Mouse (Mus musculus) hindbrain, embryonic 12.5 days (tissue): ENCODE results near the gene Fam166a. TPM values are rescaled to one million over a fixed set of nuclear protein-coding genes. Genes with fewer than 3 reads are reported as not detected.

ENCODE experiments used
- ATAC-seq: fragments of 200-750 bp; cut with Nextera tagmentation; 2 replicates; pipeline ENCODE4 v1.8.0; 2017; ENCODE audit warnings: moderate TSS enrichment; ENCODE audit not compliant: low FRiP score
- H3K27ac ChIP-seq: fragments of 300-500 bp; sonication (generic); 2 replicates; pipeline ENCODE4 v1.5.1; 2016; ENCODE audit warnings: mild to moderate bottlenecking
- H3K27me3 ChIP-seq: fragments of 300-500 bp; sonication (generic); 2 replicates; pipeline ENCODE4 v1.6.1; 2016; ENCODE audit warnings: mild to moderate bottlenecking
- H3K36me3 ChIP-seq: fragments of 300-500 bp; sonication (generic); 2 replicates; pipeline ENCODE4 v1.6.1; 2016; ENCODE audit warnings: mild to moderate bottlenecking
- H3K4me1 ChIP-seq: fragments of 300-500 bp; sonication (generic); 2 replicates; pipeline ENCODE4 v1.6.1; 2016
- H3K4me2 ChIP-seq: fragments of 300-500 bp; sonication (generic); replicated peaks from 2 replicates; pipeline ENCODE4 v1.6.1; 2016; ENCODE audit warnings: mild to moderate bottlenecking
- H3K4me3 ChIP-seq: fragments of 300-500 bp; sonication (generic); 2 replicates; pipeline ENCODE4 v1.5.1; 2016; ENCODE audit warnings: mild to moderate bottlenecking
- H3K9ac ChIP-seq: fragments of 300-500 bp; sonication (generic); 2 replicates; pipeline ENCODE4 v1.6.1; 2016; ENCODE audit warnings: mild to moderate bottlenecking, moderate library complexity
- H3K9me3 ChIP-seq: fragments of 300-500 bp; sonication (generic); replicated peaks from 2 replicates; pipeline ENCODE4 v1.6.1; 2016; ENCODE audit warnings: mild to moderate bottlenecking
- WGBS: fragments of 180-500 bp; shearing (Covaris S2); methylation state at CpG from one replicate; pipeline ENCODE4 v1.1.7; 2016; 5-methylcytosine and 5-hydroxymethylcytosine counted together
- polyA plus RNA-seq: library from polyadenylated mRNA; unstranded; fragments of >200 nt; fragmentation: Nextera tagmentation; extraction: Ambion mirVana; gene quantifications from 2 replicates; pipeline ENCODE4 v1.2.1, GENCODE M21; 2016

Gene Fam166a
- polyA plus RNA-seq, 1 experiment from 2014 or later, result 0.19 TPM

DNA sequence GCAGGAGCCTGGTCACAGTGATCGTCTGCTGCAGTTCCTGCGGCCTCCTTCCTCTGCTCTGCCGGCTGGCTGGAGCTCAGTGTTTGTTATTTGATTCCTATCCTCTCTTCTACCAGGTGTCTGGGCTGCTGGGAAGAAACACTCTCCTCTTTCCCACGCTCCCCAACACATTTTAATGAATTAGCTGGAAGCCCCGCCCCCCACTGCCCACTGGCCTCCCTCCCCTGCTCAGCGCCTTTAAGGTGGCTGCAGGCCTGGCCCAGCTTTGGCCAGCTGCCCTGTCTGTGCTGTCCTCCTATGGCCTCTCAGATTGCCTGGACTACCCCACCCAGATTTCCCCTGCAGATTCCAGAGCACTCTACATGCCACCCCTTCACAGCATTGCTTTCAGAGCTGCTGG lies 40.9 kb upstream of the Fam166a start:
- H3K36me3 ChIP-seq, result no peaks in the 10 kb centered on the region
- no peaks in the 10 kb centered on the region for H3K9me3 ChIP-seq
- under 1% methylated on average over 6 of the region's 6 CpGs for WGBS
- peaks cover 7% of the 10 kb centered on the region; the same call in 1 of the 2 replicates for H3K27me3 ChIP-seq
- peaks cover 60% of the 10 kb centered on the region for H3K4me1 ChIP-seq
- peak overlapping the region; percentile 85 for H3K27ac ChIP-seq
- H3K9ac ChIP-seq, result peak overlapping the region; percentile 49; the same call in 1 of the 2 replicates
- H3K4me2 ChIP-seq, result peak overlapping the region; percentile 43
- H3K4me3 ChIP-seq, result peak overlapping the region; percentile 2
- ATAC-seq, result peak; percentile 26

GRCm38 (mm10) chr2:25178285-25178972 lies 40.1 kb upstream of the Fam166a start:
- Histone ChIP-seq H3K9me3 (no peaks in the 10 kb centered on the region), H3K4me3 (no peak overlapping the region), H3K4me2 (peak overlapping the region; percentile 43), H3K27ac (peak overlapping the region; percentile 85), H3K36me3 (no peaks in the 10 kb centered on the region), H3K9ac (peak overlapping the region; percentile 49), H3K4me1 (peaks cover 64% of the 10 kb centered on the region), H3K27me3 (peaks cover 7% of the 10 kb centered on the region; the same call in 1 of the 2 replicates)
- 24% methylated on average over 10 of the region's 10 CpGs for WGBS
- ATAC-seq, result no peak

DNA sequence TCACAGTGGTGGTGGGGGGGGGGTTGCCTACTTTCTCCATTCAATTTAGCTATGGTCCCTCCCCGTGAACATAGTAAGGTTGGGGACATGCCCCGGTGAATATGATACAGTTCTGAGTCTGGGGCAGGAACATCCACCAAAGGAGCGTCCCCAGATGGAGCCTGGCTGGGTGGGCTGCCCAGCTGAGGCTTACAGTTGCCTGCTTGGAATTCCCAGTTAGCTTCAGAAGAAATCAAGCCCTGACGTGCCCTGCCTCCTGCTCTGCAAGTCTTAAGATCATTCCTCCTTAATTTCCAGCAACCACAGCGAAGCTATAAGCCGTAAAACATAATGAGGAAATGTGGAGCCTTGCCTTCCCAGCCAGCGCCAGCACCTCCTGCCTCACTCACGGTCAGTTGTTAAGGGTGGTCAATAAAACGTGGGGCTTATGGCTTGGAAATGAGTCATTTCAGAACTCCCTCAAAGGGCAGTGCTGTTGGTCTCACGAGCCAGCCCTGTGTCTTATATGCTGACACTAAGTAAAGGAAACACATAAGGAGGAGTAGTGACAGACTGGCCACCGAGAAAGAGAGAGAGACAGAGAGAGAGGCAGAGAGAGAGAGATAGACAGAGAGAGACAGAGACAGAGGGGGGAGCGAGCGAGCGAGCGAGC lies 38.9 kb upstream of the Fam166a start:
- no peak for ATAC-seq
- WGBS, result 32% methylated on average over 15 of the region's 15 CpGs
- Histone ChIP-seq H3K9me3 (no peaks in the 10 kb centered on the region), H3K4me2 (peak overlapping the region; percentile 73), H3K9ac (peak overlapping the region; percentile 79), H3K27me3 (peaks cover 7% of the 10 kb centered on the region; the same call in 1 of the 2 replicates), H3K27ac (peak overlapping the region; percentile 91), H3K4me1 (peaks cover 75% of the 10 kb centered on the region), H3K4me3 (peak overlapping the region; percentile 74), H3K36me3 (no peaks in the 10 kb centered on the region)

DNA sequence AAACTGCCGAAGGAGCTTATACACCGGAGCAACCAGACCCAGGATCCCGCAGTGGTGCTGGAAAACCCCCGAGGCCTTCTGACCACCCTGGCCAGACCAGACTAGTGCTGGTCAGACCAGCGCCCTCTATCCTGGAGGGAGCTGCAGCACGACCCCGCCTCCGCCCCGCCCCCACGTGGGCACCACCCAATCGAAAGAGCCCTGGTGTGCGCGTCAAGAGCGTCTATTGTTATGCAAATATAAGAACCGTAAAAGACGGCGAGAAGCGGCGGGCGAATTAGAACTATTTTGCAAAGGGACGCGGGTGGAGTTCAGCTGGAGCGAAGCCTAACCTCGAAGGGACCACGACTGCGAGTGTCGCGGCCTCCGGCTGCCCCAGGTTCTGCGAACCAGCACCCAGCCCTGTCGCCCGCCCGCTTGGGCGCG lies 38.1 kb upstream of the Fam166a start, which contains the start of gene Nrarp:
Gene Nrarp (plus strand): TSS at position 281 of the 426 bp plus-strand sequence.
- Histone ChIP-seq H3K27me3 (peaks cover 4% of the 10 kb centered on the region; the same call in 1 of the 2 replicates), H3K9me3 (no peaks in the 10 kb centered on the region), H3K36me3 (no peaks in the 10 kb centered on the region), H3K4me1 (peaks cover 77% of the 10 kb centered on the region), H3K4me2 (peak within 1 kb of the TSS; percentile 73), H3K4me3 (peak within 1 kb of the TSS; percentile 74), H3K27ac (peak within 1 kb of the TSS; percentile 91), H3K9ac (peak within 1 kb of the TSS; percentile 79)
- ATAC-seq, result peak; percentile 87
- under 1% methylated on average over 35 of the region's 35 CpGs for WGBS

GRCm38 (mm10) chr2:25180973-25181890 lies 37.3 kb upstream of the Fam166a start:
- peaks cover 4% of the 10 kb centered on the region; the same call in 1 of the 2 replicates for H3K27me3 ChIP-seq
- H3K4me3 ChIP-seq, result peak overlapping the region; percentile 74
- H3K4me2 ChIP-seq, result peak overlapping the region; percentile 73
- H3K36me3 ChIP-seq, result no peaks in the 10 kb centered on the region
- WGBS, result 1% methylated on average over 100 of the region's 100 CpGs
- peak; percentile 21 for ATAC-seq
- peak overlapping the region; percentile 79 for H3K9ac ChIP-seq
- no peaks in the 10 kb centered on the region for H3K9me3 ChIP-seq
- H3K4me1 ChIP-seq, result peaks cover 72% of the 10 kb centered on the region
- H3K27ac ChIP-seq, result peak overlapping the region; percentile 91

DNA sequence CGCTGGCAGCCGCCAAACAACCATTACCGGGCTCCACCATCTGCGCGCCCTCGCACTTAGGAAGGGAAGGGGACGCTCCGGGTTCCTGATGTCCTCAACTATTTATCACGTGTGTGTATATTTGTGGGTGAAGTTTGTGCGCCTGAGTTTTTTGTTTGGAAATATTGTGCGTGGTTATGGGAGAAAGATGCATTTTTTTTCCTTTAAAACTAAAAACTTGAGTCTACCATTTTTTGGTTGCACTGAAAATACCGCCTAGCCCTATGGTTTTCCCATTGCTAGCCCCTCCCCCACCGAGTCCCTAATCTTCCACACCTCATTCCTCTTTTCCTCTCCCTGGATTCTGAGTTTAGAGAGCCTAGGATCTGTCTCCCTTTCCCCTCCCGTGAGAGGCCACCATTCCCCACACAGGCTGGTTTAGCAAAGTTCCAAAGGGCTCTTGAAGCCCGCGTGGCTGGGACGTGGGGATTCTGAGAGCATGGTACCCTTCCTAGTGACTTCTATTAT lies 36.6 kb upstream of the Fam166a start:
- Histone ChIP-seq H3K36me3 (no peaks in the 10 kb centered on the region), H3K4me1 (peaks cover 70% of the 10 kb centered on the region), H3K9me3 (no peaks in the 10 kb centered on the region), H3K9ac (peak overlapping the region; percentile 79), H3K4me3 (peak overlapping the region; percentile 74), H3K27me3 (peaks cover 4% of the 10 kb centered on the region; the same call in 1 of the 2 replicates), H3K4me2 (peak overlapping the region; percentile 73), H3K27ac (peak overlapping the region; percentile 91)
- under 1% methylated on average over 17 of the region's 17 CpGs for WGBS
- ATAC-seq, result no peak

- Histone ChIP-seq H3K27ac (peak overlapping the region; percentile 96), H3K4me3 (peak overlapping the region; percentile 74), H3K9ac (peak overlapping the region; percentile 79), H3K36me3 (no peaks in the 10 kb centered on the region), H3K9me3 (no peaks in the 10 kb centered on the region), H3K27me3 (peaks cover 4% of the 10 kb centered on the region; the same call in 1 of the 2 replicates), H3K4me2 (peak overlapping the region; percentile 73), H3K4me1 (peaks cover 62% of the 10 kb centered on the region)
- no peak for ATAC-seq
- WGBS, result 7% methylated on average over 6 of the region's 6 CpGs
Measured at GRCm38 (mm10) chr2:25182664-25183063, 35.9 kb upstream of the Fam166a start.

DNA sequence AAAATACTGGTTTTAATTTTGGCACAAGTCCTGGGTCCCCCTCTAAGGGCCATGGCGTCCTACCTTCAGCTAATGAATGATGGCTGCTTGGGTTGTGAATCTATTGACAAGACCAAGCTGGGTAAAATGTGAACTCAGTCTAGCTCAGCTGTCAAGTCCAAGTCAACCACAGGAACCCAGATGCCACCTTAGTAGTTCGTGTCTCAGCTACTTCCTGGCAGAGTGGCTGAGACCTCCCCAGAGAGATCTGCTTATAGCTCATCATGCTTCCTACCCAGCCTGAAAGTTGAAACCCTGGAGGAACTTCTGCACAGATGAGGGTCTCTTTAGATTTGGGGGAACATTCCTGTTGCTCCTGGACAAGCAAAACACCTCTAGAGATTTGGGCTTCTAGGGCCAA lies 35.2 kb upstream of the Fam166a start:
- Histone ChIP-seq H3K27ac (peak overlapping the region; percentile 96; the same call in 1 of the 2 replicates), H3K4me2 (peak overlapping the region; percentile 73), H3K4me3 (peak overlapping the region; percentile 74), H3K9me3 (no peaks in the 10 kb centered on the region), H3K4me1 (peaks cover 56% of the 10 kb centered on the region), H3K36me3 (no peaks in the 10 kb centered on the region), H3K9ac (no peak overlapping the region; the same call in 1 of the 2 replicates), H3K27me3 (no peaks in the 10 kb centered on the region)
- no peak for ATAC-seq
- 60% methylated on average over 2 of the region's 2 CpGs for WGBS

DNA sequence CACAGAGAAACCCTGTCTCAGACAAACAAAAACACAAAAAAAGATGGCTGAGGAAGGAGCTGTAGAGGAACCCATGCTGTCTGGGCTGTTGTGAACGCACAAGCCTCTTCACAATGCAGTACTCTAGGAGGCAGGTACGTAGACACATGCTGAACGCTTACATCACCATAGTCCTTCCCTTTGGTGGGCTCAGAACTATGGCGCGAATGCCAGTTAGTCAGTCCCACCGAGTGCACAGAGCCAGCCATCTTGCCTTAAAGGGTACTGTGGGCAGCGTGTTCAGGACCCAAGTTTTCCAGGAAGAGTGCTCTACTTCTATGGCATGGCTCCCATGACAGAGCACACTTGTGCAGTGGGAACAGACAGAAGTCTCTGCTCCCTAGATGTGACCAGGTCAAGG lies 34.0 kb upstream of the Fam166a start:
- Histone ChIP-seq H3K9me3 (no peaks in the 10 kb centered on the region), H3K9ac (no peak overlapping the region), H3K27me3 (no peaks in the 10 kb centered on the region), H3K4me3 (no peak overlapping the region; the same call in 1 of the 2 replicates), H3K36me3 (no peaks in the 10 kb centered on the region), H3K4me1 (peaks cover 47% of the 10 kb centered on the region), H3K4me2 (peak overlapping the region; percentile 73; the same call in 1 of the 2 replicates), H3K27ac (peak overlapping the region; percentile 96)
- no peak for ATAC-seq
- 88% methylated on average over 7 of the region's 7 CpGs for WGBS

DNA sequence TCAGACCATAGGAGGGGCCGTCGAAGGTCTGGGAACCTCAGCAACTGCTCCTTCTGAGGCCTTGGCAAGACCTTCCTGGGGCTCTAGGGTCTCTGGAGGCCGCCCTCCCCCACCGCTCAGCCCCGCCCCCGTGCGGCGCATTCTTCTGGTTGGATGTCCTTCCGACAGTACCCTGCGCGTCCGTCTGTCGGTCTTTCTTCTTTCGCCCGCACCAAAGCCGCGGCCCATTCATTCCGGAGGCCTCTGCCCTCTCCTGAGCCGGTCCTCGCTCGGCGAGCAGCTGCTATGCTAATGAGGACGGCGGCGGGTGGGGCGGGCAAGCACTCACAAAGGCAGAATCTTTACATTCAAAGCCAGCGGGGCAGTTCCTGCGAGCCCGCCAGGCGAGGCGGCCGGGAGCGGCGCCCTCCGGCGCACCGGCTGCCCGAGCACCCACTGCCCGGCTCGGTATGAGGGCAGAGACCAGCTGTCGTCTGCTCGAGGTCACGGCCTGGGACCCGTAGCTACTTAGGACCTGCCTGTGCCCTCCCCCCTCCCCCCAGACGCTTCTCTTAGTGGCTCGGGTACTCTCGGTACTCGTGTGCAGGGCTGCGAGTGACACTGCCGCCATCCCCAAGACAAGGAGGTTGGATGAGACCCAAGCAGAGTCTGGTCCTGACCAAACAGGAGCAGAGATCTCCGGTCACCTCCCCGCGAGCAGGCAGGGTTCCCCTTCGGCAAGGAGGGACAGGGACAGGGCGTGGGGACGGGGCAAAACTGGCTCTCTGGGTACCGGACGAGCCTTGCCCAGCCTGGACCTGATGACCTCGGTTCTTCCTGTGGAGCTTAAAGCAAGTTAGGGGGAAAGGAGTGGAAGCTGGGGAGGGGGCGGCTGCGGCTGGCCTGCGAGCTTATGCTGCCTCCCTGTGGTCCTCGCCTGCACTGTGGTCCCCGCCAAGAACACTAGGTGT lies 32.6 kb upstream of the Fam166a start:
- peak; percentile 82 for ATAC-seq
- Histone ChIP-seq H3K4me1 (peaks cover 39% of the 10 kb centered on the region), H3K27me3 (no peaks in the 10 kb centered on the region)

More for the DNA sequence above, 32.6 kb upstream of the Fam166a start:
- peak overlapping the region; percentile 45 for H3K4me3 ChIP-seq
- no peaks in the 10 kb centered on the region for H3K36me3 ChIP-seq
- H3K9ac ChIP-seq, result peak overlapping the region; percentile 67
- WGBS, result under 1% methylated on average over 64 of the region's 64 CpGs
- H3K4me2 ChIP-seq, result peak overlapping the region; percentile 68
- peak overlapping the region; percentile 96 for H3K27ac ChIP-seq
- H3K9me3 ChIP-seq, result no peaks in the 10 kb centered on the region
